Mouse (Mus musculus) common myeloid progenitor, adult 5-6 weeks (primary cell): ENCODE measurements at regions not wholly inside any gene's neighbourhood (a gene's known extent, or its start where the extent isn't known, plus 50 kb on each side); places are given as distances from the start of the nearest gene placed in this dataset.

ENCODE experiments used
- ATAC-seq: replicated peaks from 2 replicates; pipeline ENCODE4 v1.8.0; 2016; ENCODE audit warnings: low read depth, mild to moderate bottlenecking, moderate TSS enrichment, inconsistent platforms; ENCODE audit not compliant: poor library complexity, severe bottlenecking

- ATAC-seq: no peak
Observed at GRCm38 (mm10) chr9:61301070-61301469, 71.1 kb upstream of the Tle3 start.

GRCm38 (mm10) chr9:61302724-61303123 is 69.4 kb upstream of the Tle3 start:
- ATAC-seq: no peak

GRCm38 (mm10) chr9:61306306-61306705 is 65.9 kb upstream of the Tle3 start:
- no peak for ATAC-seq

GRCm38 (mm10) chr9:61309096-61309495 is 63.1 kb upstream of the Tle3 start:
- no peak for ATAC-seq

GRCm38 (mm10) chr9:61309768-61310493 is 62.2 kb upstream of the Tle3 start:
- ATAC-seq: peak; percentile 42

- ATAC-seq: peak; percentile 50
Observed at GRCm38 (mm10) chr9:61310574-61310973, 61.6 kb upstream of the Tle3 start.

- no peak for ATAC-seq
Observed at GRCm38 (mm10) chr9:61311604-61312003, 60.6 kb upstream of the Tle3 start.

- ATAC-seq: no peak
Observed at GRCm38 (mm10) chr9:61314630-61315179, 57.5 kb upstream of the Tle3 start.

GRCm38 (mm10) chr9:61315371-61316298 is 56.5 kb upstream of the Tle3 start:
- no peak for ATAC-seq

GRCm38 (mm10) chr9:61316442-61316841 is 55.7 kb upstream of the Tle3 start:
- ATAC-seq: no peak

- no peak for ATAC-seq
Observed at GRCm38 (mm10) chr9:61319721-61320120, 52.4 kb upstream of the Tle3 start.

GRCm38 (mm10) chr9:61321314-61321713 is 50.9 kb upstream of the Tle3 start:
- no peak for ATAC-seq

GRCm38 (mm10) chr9:61321825-61322224 is 50.3 kb upstream of the Tle3 start:
- ATAC-seq: peak; percentile 45

- peak; percentile 93 for ATAC-seq
Observed at GRCm38 (mm10) chr9:61322333-61322732, 49.8 kb upstream of the Tle3 start.
